Mouse (Mus musculus) liver, embryonic 14.5 days (tissue): ENCODE data around the gene D630039A03Rik.

ENCODE experiments used
- CTCF ChIP-seq: IDR thresholded peaks from 2 replicates; pipeline ENCODE4 v1.5.1; 2016; ENCODE audit warnings: antibody characterized with exemption, low read depth, control low read depth
- EP300 ChIP-seq: IDR thresholded peaks from 2 replicates; pipeline ENCODE4 v1.6.1; 2016; ENCODE audit warnings: antibody characterized with exemption, low read depth

DNA sequence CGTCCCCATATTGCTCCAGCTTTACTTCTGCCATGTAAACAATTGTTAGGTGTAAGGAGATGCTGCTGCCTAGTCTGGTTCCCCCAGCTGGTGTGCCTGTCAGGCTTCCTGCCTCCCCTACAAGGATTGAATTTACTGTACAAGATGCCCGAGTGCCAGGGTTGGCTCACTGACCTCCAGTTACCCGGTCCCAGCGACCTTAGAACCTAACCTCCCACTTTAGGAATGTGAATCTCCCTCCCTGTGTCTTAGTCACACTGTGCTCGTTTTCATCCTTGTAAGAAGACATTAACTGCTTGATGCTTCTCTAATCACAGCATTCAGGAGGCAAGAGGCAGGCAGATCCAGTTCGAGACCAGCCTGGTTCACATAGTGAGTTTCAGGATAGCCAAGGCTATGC, 54.9 kb downstream of the D630039A03Rik start:
- TF ChIP-seq EP300 (no peak), CTCF (no peak)
